In the genomic region with DNA sequence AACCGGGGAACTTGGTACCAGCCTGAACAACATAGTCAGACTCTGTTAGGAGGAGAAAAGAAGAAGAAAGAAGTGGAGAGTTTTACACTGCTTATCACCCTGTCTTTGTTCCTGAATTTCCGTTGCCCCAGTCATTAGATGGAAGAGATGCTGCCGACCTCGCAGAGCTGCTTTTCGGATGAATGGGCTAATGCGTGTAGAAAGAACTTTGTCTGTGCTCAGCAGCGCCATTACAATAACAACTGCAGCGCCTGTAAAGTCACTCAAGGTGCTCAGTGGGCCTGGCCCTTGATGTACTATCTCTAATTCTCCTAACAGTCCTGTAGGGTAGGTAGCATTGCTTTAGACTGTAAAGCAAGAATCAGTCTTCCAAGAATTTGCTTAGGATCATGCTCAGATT, we compare ENCODE assay signal across 20 mouse cellular contexts.
A peak's percentile ranks its signal among the peaks of the same experiment; 100 is the strongest.
DNase-seq lines count a peak whose midpoint lies in the region; ATAC-seq and TF ChIP-seq lines count a peak whose summit lies in the region.
"Had no signal": no experiment of that assay in that cellular context is flagged by ENCODE, and none has a peak within 500 bp of the region (broad histone marks: within the 10 kb centered on the region; RNA-seq: fewer than 3 reads in every experiment).

No protein-coding gene starts in this region.

- H3K9ac ChIP-seq in forebrain, postnatal 0 days = no peak overlapping the region
- H3K9ac ChIP-seq in hindbrain, postnatal 0 days (replicated peaks; ENCODE audit: low read length) = no peak overlapping the region
- H3K9ac ChIP-seq: embryonic facial prominence, embryonic 13.5 days; hindbrain, embryonic 12.5 days; intestine, embryonic 15.5 days had no signal

- WGBS in forebrain, embryonic 10.5 days = 36% methylated on average over 8 of the region's 8 CpGs
- 38% methylated on average over 8 of the region's 8 CpGs for WGBS in forebrain, postnatal 0 days
- WGBS in hindbrain, embryonic 10.5 days = 45% methylated on average over 8 of the region's 8 CpGs
- WGBS in hindbrain, postnatal 0 days = 51% methylated on average over 8 of the region's 8 CpGs
- WGBS in embryonic facial prominence, embryonic 10.5 days = 55% methylated on average over 8 of the region's 8 CpGs

- no peak for ATAC-seq in forebrain, postnatal 0 days
- ATAC-seq in hindbrain, postnatal 0 days = no peak
- ATAC-seq: intestine, embryonic 15.5 days had no signal

- no peaks in the 10 kb centered on the region for H3K36me3 ChIP-seq in forebrain, embryonic 10.5 days (replicated peaks)
- no peaks in the 10 kb centered on the region for H3K36me3 ChIP-seq in forebrain, postnatal 0 days (ENCODE audit: insufficient read depth)
- no peaks in the 10 kb centered on the region for H3K36me3 ChIP-seq in hindbrain, embryonic 10.5 days
- no peaks in the 10 kb centered on the region for H3K36me3 ChIP-seq in hindbrain, postnatal 0 days (ENCODE audit: insufficient read depth, low read length)
- no peaks in the 10 kb centered on the region for H3K36me3 ChIP-seq in embryonic facial prominence, embryonic 10.5 days (replicated peaks)
- H3K36me3 ChIP-seq: embryonic facial prominence, embryonic 13.5 days; hindbrain, embryonic 12.5 days; intestine, embryonic 15.5 days had no signal

- no peak overlapping the region for H3K4me3 ChIP-seq in forebrain, embryonic 10.5 days
- H3K4me3 ChIP-seq in forebrain, postnatal 0 days (ENCODE audit: low read depth, low read length) = no peak overlapping the region
- no peak overlapping the region for H3K4me3 ChIP-seq in hindbrain, embryonic 10.5 days
- no peak overlapping the region for H3K4me3 ChIP-seq in hindbrain, postnatal 0 days (ENCODE audit: low read length)
- H3K4me3 ChIP-seq in embryonic facial prominence, embryonic 10.5 days = no peak overlapping the region
- H3K4me3 ChIP-seq: embryonic facial prominence, embryonic 13.5 days; heart, adult 2 months; hindbrain, embryonic 12.5 days; intestine, embryonic 15.5 days had no signal

- H3K4me2 ChIP-seq in forebrain, postnatal 0 days (ENCODE audit: low read depth) = no peak overlapping the region
- H3K4me2 ChIP-seq in hindbrain, postnatal 0 days (ENCODE audit: low read depth, low read length) = no peak overlapping the region
- H3K4me2 ChIP-seq: embryonic facial prominence, embryonic 13.5 days; heart, embryonic 11.5 days; hindbrain, embryonic 12.5 days; intestine, embryonic 15.5 days had no signal

- peaks cover 79% of the 10 kb centered on the region for H3K4me1 ChIP-seq in forebrain, embryonic 10.5 days
- peaks cover 25% of the 10 kb centered on the region for H3K4me1 ChIP-seq in forebrain, postnatal 0 days (ENCODE audit: insufficient read depth)
- peaks cover 84% of the 10 kb centered on the region for H3K4me1 ChIP-seq in hindbrain, embryonic 10.5 days (replicated peaks)
- peaks cover 30% of the 10 kb centered on the region for H3K4me1 ChIP-seq in hindbrain, postnatal 0 days (ENCODE audit: insufficient read depth, low read length)
- peaks cover 61% of the 10 kb centered on the region for H3K4me1 ChIP-seq in embryonic facial prominence, embryonic 10.5 days

- no peak for TF ChIP-seq CTCF in forebrain, postnatal 0 days (IDR thresholded peaks at IDR 0.05; ENCODE audit: low read depth)
- TF ChIP-seq CTCF in hindbrain, postnatal 0 days (IDR thresholded peaks at IDR 0.05; ENCODE audit: low read depth) = no peak

- H3K27ac ChIP-seq in forebrain, embryonic 10.5 days = peak overlapping the region; percentile 64
- no peak overlapping the region for H3K27ac ChIP-seq in forebrain, postnatal 0 days (ENCODE audit: low read depth, low read length)
- peak overlapping the region; percentile 96 for H3K27ac ChIP-seq in hindbrain, embryonic 10.5 days
- no peak overlapping the region for H3K27ac ChIP-seq in hindbrain, postnatal 0 days
- H3K27ac ChIP-seq in embryonic facial prominence, embryonic 10.5 days (replicated peaks) = 0 out of 2 replicates have a peak overlapping the region, but pooled peaks have one; percentile 14
- H3K27ac ChIP-seq: embryonic facial prominence, embryonic 13.5 days; heart, adult 2 months; intestine, embryonic 15.5 days had no signal

- H3K9me3 ChIP-seq in forebrain, embryonic 10.5 days = no peaks in the 10 kb centered on the region
- no peaks in the 10 kb centered on the region for H3K9me3 ChIP-seq in forebrain, postnatal 0 days (ENCODE audit: low read length)
- no peaks in the 10 kb centered on the region for H3K9me3 ChIP-seq in hindbrain, embryonic 10.5 days
- H3K9me3 ChIP-seq in hindbrain, postnatal 0 days (ENCODE audit: low read length) = no peaks in the 10 kb centered on the region
- H3K9me3 ChIP-seq in embryonic facial prominence, embryonic 10.5 days = no peaks in the 10 kb centered on the region
- H3K9me3 ChIP-seq: embryonic facial prominence, embryonic 13.5 days; hindbrain, embryonic 12.5 days; intestine, embryonic 15.5 days had no signal

- no peak for DNase-seq in forebrain, embryonic 10.5 days (ENCODE audit: extremely low spot score, low spot score)
- DNase-seq in forebrain, postnatal 0 days = no peak
- no peak for DNase-seq in hindbrain, embryonic 10.5 days (ENCODE audit: low spot score)
- no peak for DNase-seq in hindbrain, postnatal 0 days (ENCODE audit: low spot score)
- DNase-seq in Muller cell, postnatal 12 days (ENCODE audit: inconsistent ontology term) = peak; percentile 30
- DNase-seq in embryonic facial prominence, embryonic 10.5 days (ENCODE audit: low spot score) = no peak
- DNase-seq in layer of hippocampus, adult 9-11 months = no peak
- DNase-seq in cerebellum, postnatal 25 days = no peak
- DNase-seq: adrenal gland, postnatal 14 days; cerebellum, adult 18-20 months; cerebellum, adult 9-11 months; embryo, embryonic 11 days; gastrocnemius, postnatal 14 days; heart, adult 2 months; kidney, adult 18-20 months had no signal

- H3K27me3 ChIP-seq in forebrain, embryonic 10.5 days (ENCODE audit: poor library complexity, severe bottlenecking) = no peaks in the 10 kb centered on the region
- no peaks in the 10 kb centered on the region for H3K27me3 ChIP-seq in forebrain, postnatal 0 days (ENCODE audit: insufficient read depth, low read length)
- no peaks in the 10 kb centered on the region for H3K27me3 ChIP-seq in hindbrain, embryonic 10.5 days (ENCODE audit: insufficient read depth, poor library complexity, severe bottlenecking)
- H3K27me3 ChIP-seq in hindbrain, postnatal 0 days (ENCODE audit: insufficient read depth, low read length) = no peaks in the 10 kb centered on the region
- H3K27me3 ChIP-seq in embryonic facial prominence, embryonic 10.5 days (replicated peaks; ENCODE audit: low read depth, poor library complexity, severe bottlenecking) = peaks cover under 1% of the 10 kb centered on the region
- H3K27me3 ChIP-seq: CH12.LX; hindbrain, embryonic 12.5 days; intestine, embryonic 15.5 days had no signal

Comparison
In these comparisons a context has a peak if more than half of its experiments do, and no peak if none do; other contexts are left out.
1. H3K27ac ChIP-seq: peak in forebrain, embryonic 10.5 days (single experiment), hindbrain, embryonic 10.5 days (single experiment) and embryonic facial prominence, embryonic 10.5 days (single experiment); none in forebrain, postnatal 0 days (single experiment) and hindbrain, postnatal 0 days (single experiment).